Mouse (Mus musculus): Measurements from ENCODE around the gene Eomes. TPM values are rescaled to one million over a fixed set of nuclear protein-coding genes. Genes with fewer than 3 reads are reported as not detected.

The Eomes gene
- polyA plus RNA-seq (2012; rRNA removed), result 12.6 and 33.7 TPM in 2 replicates

DNA sequence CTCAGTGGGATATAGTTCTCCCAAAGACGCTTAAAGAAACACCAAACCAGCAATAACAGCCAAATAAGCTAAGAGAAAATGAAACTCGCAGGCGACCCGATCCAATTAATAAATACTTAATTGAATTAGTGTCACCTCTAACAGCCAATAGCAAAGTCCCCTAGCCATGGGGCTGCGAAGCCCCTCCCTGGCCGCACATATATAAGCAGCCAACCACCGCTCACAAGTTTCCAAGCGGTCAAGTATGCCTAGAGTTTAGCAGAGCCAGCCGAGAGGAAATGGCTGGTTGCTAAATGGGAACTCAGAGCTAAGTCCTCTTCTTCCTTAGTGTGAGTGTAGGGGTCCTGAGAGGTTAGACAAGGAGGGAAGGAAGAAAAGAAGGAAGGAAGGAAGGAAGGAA lies at the start of gene Eomes:
TSS of gene Eomes (plus strand) at position 252 of the 400 bp plus-strand sequence.
- peak; percentile 80 for DNase-seq (ENCODE audit: low read depth)
- TF ChIP-seq POLR2A (IDR thresholded peaks at IDR 0.05; ENCODE audit: borderline replicate concordance, extremely low read depth, insufficient read depth, insufficient read length, poor library complexity, severe bottlenecking), result no peak
- no peak for TF ChIP-seq CTCF (IDR thresholded peaks at IDR 0.05; ENCODE audit: borderline replicate concordance, extremely low read depth, insufficient read depth, insufficient read length)

DNA sequence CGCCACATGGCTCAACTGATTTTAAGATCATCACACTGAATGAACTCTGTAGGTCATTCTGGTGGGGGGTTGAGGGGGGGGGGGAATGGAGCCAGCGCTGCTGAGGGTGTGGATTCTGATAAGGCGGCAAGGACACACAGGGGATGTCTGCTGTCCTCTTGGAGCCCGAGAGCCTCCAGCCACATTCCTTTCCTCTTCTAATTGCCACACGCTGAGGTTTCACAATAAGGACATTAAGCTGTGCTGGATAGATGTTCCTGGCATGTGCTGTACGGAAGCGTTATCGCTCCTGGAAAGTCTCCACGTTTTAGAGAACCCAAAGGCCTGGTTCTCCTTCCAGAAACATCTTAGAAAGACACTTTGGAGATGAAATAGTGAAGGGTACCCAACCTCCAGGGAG lies 33.2 kb upstream of the Eomes start:
- TF ChIP-seq POLR2A (IDR thresholded peaks at IDR 0.05; ENCODE audit: borderline replicate concordance, extremely low read depth, insufficient read depth, insufficient read length, poor library complexity, severe bottlenecking), result no peak
- no peak for TF ChIP-seq CTCF (IDR thresholded peaks at IDR 0.05; ENCODE audit: borderline replicate concordance, extremely low read depth, insufficient read depth, insufficient read length)
- no peak for DNase-seq (ENCODE audit: low read depth)

DNA sequence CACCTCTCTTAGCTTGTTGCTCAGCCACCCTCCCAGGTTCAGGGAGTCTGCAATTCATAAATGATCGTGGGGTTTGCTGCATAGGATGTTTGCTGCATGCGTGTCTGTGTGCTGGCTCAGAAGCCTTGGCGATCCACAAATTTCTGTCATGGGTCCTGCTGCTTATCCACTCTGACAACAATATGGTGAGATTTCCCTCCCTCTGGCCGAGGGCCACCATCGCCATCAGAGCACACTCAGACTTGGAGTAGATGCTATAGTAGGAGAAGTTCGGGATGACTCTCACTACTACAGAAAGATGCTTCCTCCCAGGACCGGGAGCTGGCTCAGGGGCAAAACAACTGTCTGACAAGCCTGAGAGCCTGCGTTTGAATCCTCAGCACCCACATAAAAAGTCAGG lies 28.7 kb upstream of the Eomes start:
- DNase-seq (ENCODE audit: low read depth), result no peak
- TF ChIP-seq POLR2A (IDR thresholded peaks at IDR 0.05; ENCODE audit: borderline replicate concordance, extremely low read depth, insufficient read depth, insufficient read length, poor library complexity, severe bottlenecking) (no peak), CTCF (IDR thresholded peaks at IDR 0.05; ENCODE audit: borderline replicate concordance, extremely low read depth, insufficient read depth, insufficient read length) (no peak)

DNA sequence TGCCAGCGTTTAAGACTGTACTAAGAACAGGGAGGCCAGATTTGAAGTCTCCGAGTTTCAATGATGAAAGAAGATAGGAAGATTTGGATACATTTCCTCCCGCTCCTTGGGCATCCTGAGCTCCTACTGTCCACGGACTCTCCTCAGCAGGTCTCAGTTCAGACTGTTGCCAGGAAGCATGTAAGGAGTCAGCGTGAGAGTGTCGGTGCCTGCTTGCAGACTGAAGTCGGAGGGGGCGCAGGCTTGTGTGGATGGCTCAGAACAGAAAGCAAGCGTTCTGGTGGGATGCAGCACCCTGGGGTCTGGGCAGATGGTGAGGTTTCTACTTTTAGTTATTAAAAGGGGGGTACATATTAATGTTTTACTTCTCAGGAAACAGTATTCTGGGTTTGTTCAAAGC lies 24.6 kb upstream of the Eomes start:
- TF ChIP-seq POLR2A (IDR thresholded peaks at IDR 0.05; ENCODE audit: borderline replicate concordance, extremely low read depth, insufficient read depth, insufficient read length, poor library complexity, severe bottlenecking) (no peak), CTCF (IDR thresholded peaks at IDR 0.05; ENCODE audit: borderline replicate concordance, extremely low read depth, insufficient read depth, insufficient read length) (no peak)
- DNase-seq (ENCODE audit: low read depth), result no peak

- peak; percentile 92 for DNase-seq (ENCODE audit: low read depth)
These were observed 22.7 kb upstream of the Eomes start for GRCm38 (mm10) chr9:118455188-118455845.

GRCm38 (mm10) chr9:118456405-118456804 lies 21.6 kb upstream of the Eomes start:
- DNase-seq (ENCODE audit: low read depth), result no peak
- TF ChIP-seq CTCF (IDR thresholded peaks at IDR 0.05; ENCODE audit: borderline replicate concordance, extremely low read depth, insufficient read depth, insufficient read length) (no peak), POLR2A (IDR thresholded peaks at IDR 0.05; ENCODE audit: borderline replicate concordance, extremely low read depth, insufficient read depth, insufficient read length, poor library complexity, severe bottlenecking) (no peak)

More at GRCm38 (mm10) chr9:118455188-118455845, 22.7 kb upstream of the Eomes start:
- TF ChIP-seq CTCF (IDR thresholded peaks at IDR 0.05; ENCODE audit: borderline replicate concordance, extremely low read depth, insufficient read depth, insufficient read length), result no peak

DNA sequence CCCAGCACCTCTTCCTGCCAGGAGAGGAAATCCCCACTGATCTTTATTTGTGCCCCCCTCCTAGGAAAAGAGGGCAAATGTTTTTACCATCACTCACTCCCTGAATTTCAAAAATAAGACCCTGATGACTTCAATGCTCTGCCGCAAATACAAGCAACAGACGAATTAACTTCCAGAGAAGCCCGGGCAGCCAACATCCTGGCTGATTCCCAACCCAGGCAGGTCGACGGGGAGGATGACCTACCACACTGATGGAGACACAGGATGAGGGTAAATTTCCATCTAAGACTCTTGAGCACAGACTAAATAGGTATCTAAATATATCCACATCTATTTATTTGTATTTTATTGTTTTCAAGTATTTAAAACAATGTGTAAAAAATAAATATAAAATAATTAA lies 20.0 kb upstream of the Eomes start:
- TF ChIP-seq CTCF (IDR thresholded peaks at IDR 0.05; ENCODE audit: borderline replicate concordance, extremely low read depth, insufficient read depth, insufficient read length) (no peak), POLR2A (IDR thresholded peaks at IDR 0.05; ENCODE audit: borderline replicate concordance, extremely low read depth, insufficient read depth, insufficient read length, poor library complexity, severe bottlenecking) (no peak)
- no peak for DNase-seq (ENCODE audit: low read depth)

GRCm38 (mm10) chr9:118464031-118464430 lies 14.0 kb upstream of the Eomes start:
- DNase-seq (ENCODE audit: low read depth), result no peak
- TF ChIP-seq POLR2A (IDR thresholded peaks at IDR 0.05; ENCODE audit: borderline replicate concordance, extremely low read depth, insufficient read depth, insufficient read length, poor library complexity, severe bottlenecking) (no peak), CTCF (IDR thresholded peaks at IDR 0.05; ENCODE audit: borderline replicate concordance, extremely low read depth, insufficient read depth, insufficient read length) (no peak)

GRCm38 (mm10) chr9:118468301-118468700 lies 9.7 kb upstream of the Eomes start:
- TF ChIP-seq CTCF (IDR thresholded peaks at IDR 0.05; ENCODE audit: borderline replicate concordance, extremely low read depth, insufficient read depth, insufficient read length), result no peak
- no peak for TF ChIP-seq POLR2A (IDR thresholded peaks at IDR 0.05; ENCODE audit: borderline replicate concordance, extremely low read depth, insufficient read depth, insufficient read length, poor library complexity, severe bottlenecking)
- peak; percentile 41 for DNase-seq (ENCODE audit: low read depth)

GRCm38 (mm10) chr9:118469272-118469671 lies 8.7 kb upstream of the Eomes start:
- TF ChIP-seq CTCF (IDR thresholded peaks at IDR 0.05; ENCODE audit: borderline replicate concordance, extremely low read depth, insufficient read depth, insufficient read length), result no peak
- no peak for TF ChIP-seq POLR2A (IDR thresholded peaks at IDR 0.05; ENCODE audit: borderline replicate concordance, extremely low read depth, insufficient read depth, insufficient read length, poor library complexity, severe bottlenecking)
- DNase-seq (ENCODE audit: low read depth), result peak; percentile 47

DNA sequence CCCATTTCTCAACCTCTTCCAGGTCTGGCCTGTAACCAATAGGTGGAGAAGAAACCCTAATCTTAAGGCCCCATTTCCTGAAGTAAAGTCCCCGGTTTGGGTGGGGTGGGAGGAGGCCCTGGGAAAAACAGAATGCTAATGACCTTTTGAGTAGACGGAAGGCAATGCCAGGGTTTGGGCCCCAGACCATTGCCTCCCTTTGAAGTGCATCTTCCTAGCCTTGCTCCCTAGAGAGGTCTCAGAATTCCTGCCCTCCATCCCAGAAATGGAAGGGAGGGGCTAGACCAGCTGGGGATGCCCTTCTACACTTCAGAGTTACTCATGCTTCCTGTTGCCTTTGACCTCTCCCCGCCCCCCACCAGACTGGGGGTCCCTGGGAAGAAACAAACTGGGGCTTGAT lies 6.7 kb upstream of the Eomes start:
- no peak for DNase-seq (ENCODE audit: low read depth)
- TF ChIP-seq POLR2A (IDR thresholded peaks at IDR 0.05; ENCODE audit: borderline replicate concordance, extremely low read depth, insufficient read depth, insufficient read length, poor library complexity, severe bottlenecking), result no peak
- TF ChIP-seq CTCF (IDR thresholded peaks at IDR 0.05; ENCODE audit: borderline replicate concordance, extremely low read depth, insufficient read depth, insufficient read length), result no peak

- TF ChIP-seq POLR2A (IDR thresholded peaks at IDR 0.05; ENCODE audit: borderline replicate concordance, extremely low read depth, insufficient read depth, insufficient read length, poor library complexity, severe bottlenecking), result no peak
- TF ChIP-seq CTCF (IDR thresholded peaks at IDR 0.05; ENCODE audit: borderline replicate concordance, extremely low read depth, insufficient read depth, insufficient read length), result no peak
- peak; percentile 84 for DNase-seq (ENCODE audit: low read depth)
These were observed 1.7 kb upstream of the Eomes start for GRCm38 (mm10) chr9:118476211-118476765.
